Mouse (Mus musculus) cerebellum, adult 9-11 months (tissue): Measurements from ENCODE around the gene Fat4.

Experiments used
- DNase-seq: peaks from one replicate; pipeline ENCODE4 v3.0.0; 2022

The Fat4 gene

DNA sequence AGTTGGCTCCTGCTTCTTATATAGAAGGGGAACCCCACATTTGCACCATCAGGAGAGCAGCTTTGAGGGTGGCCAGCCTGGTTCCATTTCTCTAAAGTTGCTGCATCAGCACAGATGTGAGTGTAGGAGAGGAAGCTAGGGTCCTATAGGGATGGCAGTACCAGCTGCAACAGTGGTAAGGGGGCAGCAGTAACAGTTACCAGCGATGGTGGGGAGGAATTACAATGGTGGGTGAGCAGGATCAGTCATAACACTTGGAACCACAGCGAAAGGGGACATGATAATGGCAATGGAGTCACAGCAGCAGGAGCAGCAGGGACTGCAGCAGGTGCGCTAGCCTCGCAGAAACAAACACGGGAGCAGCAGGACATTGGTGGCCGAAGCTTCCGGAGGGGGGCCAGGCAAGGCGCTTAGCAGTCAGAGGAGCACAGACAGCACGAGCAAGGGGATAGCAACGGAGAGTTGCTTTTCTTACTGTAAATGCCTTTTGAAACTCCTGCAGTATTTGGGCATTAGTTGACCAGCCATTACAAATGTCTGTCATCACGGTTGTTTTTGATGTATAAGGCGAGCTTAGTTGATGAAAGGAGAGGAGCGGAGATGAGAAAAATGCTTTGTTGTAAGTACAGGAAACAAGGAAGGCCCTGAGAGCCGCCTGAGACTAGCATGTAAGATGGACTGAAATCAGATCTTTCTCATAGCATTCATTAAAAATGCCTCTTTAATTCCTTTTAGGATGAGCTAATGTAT is 21.1 kb downstream of the Fat4 start:
- no peak for DNase-seq

DNA sequence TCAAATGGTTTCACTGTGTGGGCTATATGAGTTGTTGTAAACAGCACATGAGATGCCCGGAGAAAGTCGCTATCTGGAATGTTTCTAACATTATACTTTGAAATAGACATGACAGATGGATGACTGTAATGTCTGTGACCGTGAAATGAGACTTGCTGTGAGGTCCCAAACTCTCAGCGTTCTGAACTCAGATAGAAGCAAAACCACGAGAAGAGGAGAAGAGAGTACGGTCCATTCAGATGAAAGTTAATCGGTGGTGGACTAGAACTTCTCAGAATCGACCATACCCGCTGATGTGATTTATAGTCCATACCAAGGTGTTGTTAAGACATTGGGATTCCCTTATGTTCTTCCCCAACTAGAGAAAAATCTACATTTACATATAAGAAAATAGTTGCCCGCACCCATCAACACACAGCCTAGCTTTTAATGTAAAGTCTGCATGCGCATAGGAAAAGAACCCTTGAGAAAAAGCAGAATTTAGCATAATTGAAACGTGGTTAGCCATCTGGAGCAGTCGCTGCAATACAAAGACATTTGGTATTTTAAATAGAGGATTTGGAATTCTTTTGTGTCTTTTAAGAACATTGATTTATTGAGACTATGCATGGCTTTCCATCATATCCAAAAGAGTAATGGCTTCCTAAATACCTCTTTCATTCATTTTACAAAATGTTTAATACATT is 21.8 kb downstream of the Fat4 start:
- no peak for DNase-seq

DNA sequence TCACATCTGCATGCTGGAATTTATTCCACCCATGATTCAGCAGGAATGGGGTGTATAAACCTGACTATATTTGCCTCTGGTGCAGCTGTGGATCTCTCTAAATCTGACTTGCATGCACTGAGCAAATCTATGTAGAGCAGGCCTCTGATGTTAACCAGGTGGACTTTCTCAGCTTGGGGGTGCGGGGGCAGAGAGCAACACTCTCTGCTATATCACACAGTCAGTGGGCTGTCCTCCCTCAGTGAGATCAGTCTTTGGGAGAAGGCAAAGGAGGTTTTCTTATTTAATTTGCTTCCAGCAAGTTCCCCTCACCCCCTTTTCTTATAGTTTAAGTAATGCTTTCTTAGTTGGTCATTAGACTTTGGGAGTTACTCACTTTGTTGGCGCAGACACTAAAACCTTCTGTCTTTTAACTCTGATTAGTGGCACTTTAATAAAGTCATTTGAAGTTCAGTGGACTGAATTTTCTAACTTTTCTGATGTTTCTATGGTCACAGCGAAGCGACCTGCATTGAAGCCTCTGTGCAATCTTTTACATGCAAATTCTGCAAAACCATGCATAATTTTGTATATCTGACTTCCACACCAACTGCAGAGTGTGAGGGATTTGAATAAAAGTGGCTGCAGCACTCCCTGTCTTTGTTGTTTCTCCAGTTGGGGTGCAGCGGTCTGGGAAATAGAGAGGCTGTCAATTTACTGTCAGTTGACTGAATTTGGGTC is 26.2 kb downstream of the Fat4 start:
- no peak for DNase-seq

DNA sequence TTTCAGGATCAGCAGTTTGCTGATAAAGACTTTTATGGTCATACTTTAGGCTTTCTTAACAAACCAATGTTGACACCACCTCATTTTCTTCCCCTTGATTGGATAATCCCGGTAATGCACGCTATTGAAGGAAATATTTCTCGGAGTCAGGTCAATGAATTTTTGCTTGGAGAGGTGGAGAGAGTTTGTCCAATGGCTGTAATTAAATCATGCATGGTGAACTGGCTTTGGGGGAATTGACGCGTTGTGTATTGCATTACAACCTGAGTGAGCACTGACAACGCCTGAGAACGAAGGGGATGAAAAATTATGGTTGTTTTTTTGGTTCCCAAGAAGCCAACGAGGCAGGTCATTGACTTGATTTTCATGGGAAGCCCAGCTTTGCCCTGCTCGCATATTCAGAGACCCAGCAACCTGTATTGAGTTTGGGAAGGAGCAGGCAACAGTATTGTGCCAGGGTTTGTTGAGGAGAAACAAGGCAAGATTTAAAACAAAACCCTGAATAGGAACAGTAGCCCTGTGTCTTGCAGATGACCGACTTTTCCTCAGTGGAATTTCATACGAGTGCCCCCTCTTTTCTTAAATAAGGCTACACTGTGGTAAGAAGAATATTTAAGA is 26.9 kb downstream of the Fat4 start:
- DNase-seq = no peak

DNA sequence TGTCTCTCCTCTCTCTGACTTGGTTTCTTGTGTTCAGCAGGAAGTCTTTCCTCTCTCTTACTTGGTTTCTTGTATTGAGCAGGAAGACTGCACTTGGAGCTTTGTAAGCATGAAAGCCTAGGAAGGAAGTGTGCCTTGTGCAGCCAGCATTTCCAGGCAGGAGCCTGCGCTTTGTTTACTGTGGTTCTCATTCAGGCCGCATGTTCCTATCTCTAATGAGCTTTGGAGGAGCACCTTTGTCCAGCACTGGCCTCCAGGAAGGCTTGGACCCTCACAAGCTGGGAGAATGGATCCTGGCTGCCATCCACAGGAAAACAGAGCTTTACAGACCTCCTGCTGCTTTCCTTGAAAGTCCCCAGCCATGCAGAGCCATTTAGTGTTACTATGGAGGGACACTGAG is 32.2 kb downstream of the Fat4 start:
- no peak for DNase-seq

DNA sequence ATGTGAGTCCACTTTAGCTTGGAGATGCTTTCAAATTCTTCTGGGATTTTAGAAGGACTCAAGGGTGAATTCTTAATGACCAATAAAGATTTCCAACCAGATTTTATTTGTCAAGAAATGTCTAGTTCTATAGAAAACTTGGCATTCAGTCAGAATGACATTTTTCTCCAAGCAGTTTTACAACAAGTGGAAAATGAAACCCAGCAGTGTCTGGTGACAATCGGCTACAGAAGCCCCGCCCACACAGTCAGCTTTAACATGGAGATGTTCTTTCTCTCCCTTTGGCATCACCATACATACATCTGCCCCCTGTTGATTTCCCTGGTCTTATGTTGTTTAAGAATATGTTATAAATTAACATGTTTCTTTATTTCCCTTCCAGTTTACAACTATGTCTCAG is 34.3 kb downstream of the Fat4 start:
- no peak for DNase-seq

DNA sequence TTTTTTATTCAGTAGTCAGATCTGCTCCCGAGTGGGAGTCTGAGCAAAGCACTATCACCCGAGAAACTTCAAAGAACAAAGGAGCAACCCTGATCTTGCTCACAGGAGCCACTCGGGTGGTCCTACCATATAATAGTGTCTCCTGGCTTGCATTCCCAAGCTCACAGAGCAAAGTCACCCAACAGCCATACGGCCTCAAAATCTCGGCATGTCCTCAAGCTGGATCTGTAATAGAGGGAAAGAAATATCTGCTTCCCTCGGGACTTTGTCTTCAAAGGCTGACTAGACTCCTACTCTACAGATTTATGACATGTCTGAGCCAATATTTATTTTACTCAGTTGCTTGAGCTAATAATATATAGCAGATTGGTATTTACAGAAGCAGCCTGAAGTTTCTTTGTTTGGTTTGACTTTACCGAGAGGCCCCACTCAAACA is 36.5 kb downstream of the Fat4 start:
- DNase-seq = no peak

DNA sequence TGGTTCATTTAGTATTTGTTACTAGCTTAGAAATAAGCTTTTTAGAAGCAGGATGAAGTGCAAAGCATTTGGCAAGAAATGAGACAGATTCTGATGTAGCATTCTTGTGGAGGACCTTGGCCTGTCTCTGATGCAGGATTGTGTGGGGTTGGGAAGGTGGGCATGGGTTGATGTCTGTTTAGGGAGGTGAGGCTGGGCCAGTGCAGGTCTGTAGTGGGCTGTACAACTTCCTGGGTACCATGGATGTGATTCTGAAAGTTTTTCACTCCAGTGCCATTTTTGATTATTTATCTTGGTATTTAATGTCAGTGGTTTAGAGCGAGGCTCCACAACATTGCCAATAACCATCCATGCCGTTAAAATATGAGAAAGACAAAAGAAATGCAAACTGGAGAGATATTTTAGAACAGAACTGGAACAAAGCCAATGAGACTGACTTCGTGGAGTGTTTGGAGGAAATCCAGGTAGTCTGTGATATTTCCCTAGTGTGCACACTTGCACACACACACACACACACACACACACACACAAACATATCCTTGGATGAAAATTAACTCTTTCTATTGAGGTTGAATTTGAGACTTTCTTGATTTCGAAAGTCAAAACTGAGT is 41.4 kb downstream of the Fat4 start:
- no peak for DNase-seq

DNA sequence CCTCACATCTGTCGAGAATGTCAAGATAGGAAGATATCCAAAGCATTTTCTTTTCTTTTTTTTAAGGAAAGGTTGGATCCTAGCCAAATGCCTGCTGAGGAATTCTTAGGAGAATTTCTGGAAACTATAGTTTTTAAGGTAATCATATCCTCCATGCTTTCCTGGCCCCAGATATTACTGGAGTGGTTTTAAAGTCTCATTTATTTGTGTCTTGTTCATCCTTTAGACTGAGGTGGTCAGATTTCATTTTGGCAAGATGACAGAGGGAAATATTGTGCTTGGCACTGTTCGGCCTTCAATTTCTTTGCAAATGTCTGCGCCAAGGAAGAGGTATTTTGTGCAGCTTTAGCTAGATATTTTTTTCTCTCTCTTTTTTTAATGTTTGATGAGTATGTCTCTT is 42.0 kb downstream of the Fat4 start:
- DNase-seq = no peak

DNA sequence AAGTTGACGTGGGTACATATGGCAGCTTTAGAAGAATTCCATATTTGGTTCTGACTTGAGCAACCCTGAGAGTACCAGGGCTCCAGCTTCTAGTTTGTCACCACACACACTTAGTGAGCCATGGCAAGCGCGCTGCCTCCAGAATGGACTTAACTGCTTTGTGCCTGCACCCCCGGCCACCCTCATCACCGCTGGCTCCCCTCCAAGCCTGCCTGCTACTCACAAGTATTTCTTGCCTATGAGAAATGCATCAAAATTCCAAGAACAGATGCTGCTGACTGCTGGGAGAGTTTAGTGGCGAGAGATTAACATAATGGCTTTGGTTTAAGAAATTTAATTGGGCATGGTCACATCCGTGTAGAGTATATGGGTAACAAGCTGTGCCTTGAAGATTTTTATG is 48.0 kb downstream of the Fat4 start:
- DNase-seq = no peak

DNA sequence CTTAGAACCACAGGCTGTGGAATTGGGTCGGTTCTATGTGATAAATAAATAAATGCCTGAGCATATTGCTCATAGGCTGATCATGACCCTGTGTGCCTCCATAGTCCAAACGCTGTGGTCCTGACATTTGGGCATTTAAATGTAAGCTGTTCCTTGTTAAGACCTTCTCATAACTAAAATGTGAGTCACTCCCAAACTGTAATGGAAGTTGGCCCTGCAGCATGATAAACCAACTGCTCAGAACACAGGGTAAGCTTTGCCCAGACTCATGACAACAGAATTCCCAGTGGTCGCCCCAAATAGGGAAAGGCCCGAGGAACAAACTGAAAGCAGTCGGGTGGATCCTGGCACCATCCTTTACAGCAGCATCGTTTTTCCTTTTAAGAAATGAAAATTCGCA is 49.7 kb downstream of the Fat4 start:
- no peak for DNase-seq

DNA sequence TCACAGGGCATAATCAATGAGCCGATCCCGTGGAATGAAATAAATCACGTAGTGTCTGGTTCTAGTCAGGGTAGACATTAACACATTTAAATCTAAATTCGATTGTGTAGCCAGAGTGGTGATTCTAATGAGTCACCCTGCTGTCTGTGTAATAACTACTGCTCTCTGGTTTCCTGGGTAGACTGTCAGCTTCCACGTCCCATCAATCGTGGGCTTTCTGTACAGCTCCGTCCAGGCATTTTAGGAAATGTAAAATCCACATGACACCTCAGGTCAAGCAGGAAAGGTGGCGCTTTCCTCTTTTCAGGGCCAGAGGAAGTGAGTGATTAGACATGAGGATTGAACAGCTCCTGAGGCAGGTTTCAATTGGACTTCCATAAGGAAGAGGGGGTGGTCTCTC is 50.4 kb downstream of the Fat4 start:
- no peak for DNase-seq

DNA sequence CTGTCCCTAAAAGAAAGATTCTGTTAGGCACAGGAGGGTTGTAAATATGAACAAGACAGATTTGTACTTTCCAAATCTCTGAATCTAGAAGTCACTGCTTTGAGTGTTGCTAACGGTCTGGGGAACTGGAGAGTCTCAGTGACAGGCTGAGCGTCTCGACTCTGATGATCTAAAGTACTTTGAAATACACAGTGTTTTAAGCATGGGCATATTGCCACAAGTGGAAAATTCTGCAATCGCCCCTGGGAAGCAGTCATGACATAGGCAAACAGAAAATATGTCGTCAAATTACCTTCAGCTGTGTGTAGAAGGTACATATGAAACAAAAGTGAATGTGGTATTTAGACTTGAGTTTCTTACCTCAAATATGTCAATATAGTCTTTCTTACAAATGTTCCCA is 51.4 kb downstream of the Fat4 start:
- DNase-seq = no peak

DNA sequence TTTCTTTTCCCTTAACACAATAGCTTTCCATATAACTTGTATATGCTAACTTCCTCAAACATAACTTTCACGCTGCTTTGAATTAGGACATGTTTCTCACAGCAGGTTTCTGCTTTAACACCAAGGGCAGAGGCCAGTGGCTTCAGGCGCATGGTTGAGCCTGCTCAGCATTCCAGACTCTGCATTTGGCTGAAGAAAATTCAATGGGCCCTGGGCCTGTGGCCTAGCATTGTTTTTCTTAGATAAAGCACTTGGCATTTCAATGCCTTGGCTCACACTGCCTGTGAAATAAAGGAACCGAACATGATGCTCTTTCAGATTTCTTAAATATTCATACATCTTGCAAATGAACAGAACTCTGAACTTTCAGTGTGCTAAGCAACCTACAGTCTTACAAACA is 52.8 kb downstream of the Fat4 start:
- no peak for DNase-seq

DNA sequence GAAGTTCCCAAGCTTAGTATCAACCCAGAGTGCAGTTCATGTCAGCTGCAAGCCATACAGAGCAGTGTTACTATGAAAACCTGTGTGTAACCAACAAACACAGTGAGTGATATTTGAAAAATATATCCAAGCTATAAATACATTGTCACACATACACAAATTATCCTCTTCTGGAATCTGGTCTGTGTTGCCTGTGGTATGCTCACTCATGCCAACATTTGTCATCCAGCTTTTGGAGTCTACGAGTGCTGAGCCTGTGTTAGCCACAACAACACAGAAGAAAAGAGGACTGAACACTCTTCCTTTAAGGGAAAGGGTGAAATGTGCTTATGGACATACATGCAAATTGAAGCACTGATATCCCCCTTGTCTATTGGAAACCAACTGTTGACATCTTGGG is 53.6 kb downstream of the Fat4 start:
- no peak for DNase-seq

DNA sequence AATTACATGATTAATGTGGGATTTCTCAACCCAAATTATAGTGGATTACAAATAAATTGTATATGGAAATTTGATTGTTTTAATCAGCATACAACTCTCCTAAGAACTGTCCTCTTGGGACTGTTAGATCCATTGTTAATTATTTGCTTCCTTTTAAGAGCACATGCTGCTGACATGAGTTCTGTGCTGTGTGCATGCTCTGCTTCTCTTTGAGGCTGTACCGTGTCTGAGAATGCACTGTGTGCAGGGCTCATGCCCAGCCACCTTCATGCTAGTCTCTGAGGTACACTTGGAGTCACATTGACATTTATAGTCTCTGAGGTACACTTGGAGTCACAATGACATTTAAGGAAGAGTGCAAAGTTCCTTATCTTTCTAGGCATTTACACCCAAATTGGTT is 58.4 kb downstream of the Fat4 start:
- no peak for DNase-seq

DNA sequence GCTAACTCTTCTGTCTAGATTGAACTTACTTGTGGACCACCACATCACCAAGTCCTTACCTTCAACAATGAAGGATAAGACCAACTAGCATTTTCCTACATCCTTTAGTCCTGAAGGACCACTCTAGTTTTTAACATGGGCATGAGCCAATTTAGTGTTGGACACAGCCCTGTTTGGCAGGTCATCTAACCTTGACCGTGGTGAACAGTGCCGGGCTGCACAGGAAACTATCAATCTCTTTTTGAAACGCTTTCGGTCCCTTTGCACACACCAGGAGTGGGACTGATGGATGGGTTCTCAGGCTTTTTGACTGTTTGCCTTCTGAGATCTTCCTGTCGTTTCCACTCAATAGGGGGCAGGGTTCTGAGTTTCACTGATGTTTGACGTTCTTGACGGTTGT is 61.0 kb downstream of the Fat4 start:
- DNase-seq = no peak

DNA sequence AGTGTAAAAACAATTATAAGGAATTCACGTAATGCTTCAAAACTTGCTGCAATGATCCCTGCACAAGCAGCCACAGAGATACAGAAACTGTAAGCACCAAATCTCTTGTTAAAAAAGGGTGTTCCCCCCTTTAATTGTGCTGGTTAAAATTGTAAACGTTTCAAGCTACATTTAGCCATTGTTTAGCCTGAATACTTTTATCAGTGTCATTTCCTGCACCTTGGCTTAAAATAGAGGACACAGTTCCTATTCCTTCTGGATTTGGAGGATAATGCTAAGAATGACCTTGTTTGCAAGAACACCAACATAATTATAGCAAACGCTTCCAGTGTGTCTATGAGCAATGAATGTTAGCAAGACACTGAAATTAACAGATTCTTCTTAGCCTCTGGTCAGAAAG is 65.9 kb downstream of the Fat4 start:
- DNase-seq = no peak

DNA sequence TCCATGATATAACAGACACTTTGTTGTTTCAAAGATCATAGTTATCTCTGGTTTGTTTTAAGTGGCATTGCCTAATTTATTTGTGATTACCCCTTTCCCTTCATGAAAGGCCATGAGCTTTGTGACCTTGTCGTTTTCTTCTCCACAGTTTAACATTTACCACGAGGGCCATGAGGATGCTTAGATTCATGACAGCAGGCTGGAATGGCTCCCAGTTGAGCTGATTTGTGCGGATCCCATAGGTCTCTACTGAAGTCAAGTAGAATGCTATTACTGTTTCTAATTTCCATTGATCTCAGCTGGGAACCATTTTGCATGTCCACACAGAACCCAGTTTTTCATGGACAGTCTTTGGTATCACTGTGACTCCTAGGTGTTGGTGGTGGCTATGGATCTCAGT is 67.5 kb downstream of the Fat4 start:
- no peak for DNase-seq

DNA sequence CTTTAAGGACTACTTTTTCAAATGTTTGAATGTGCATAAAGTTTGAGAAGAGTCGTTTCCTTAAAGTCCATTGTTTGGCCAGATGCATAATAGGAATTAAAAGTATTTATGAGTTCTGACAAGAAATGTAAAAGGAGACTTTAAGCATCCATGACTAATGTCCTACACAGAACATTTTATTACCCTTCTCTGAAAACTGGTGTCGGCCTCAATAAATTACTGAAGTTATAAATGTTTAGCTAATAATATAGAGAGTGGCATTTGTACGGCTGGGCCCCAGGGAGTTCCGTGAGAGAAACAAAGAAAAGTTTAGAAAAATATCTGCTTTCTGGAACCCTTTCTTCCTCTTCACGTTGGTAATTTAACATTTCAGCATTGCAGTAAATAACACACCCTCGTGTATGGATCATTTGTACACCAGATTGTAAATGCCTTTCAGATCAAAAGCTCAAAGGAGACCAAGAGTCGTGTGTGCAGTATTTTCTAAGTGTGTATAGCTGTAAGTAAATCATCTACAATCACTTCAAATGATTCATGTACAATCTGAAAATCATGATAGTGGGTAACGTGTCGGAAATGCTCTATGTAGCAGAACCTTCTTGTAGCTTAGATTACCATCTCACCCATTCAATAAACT is 69.4 kb downstream of the Fat4 start:
- DNase-seq = no peak

DNA sequence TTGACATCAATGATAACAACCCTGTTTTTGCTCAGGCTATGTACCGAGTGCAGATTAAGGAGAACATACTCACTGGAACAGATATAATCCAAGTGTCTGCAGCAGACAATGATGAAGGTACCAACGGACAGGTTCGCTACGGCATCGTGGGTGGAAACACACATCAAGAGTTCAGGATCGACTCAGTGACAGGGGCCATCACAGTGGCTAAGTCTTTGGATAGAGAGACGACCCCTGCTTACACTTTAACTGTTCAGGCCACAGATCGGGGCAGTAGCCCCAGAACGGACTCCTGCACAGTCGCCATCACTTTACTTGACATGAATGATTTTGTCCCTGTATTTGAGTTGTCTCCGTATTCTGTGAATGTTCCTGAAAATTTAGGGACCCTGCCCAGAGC is 70.4 kb downstream of the Fat4 start:
- DNase-seq = no peak

DNA sequence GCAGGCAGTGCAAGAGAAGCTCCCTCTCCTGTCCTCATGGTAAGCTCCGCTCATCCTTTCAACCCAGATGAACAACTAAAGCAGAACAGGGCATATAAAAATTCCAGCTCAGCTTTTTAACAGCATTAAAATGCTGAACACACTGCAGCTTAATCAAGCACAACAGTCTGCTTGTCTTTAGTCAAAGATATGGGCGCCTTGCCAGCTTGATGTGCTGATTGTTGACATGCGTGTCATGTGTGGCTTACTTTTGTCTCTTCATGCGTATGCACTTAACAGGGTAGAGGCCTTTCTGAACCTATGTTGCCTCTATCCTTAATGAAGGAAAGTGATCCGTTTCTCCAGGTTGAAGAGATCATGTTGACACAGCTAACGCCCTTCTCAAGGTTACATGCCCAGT is 75.6 kb downstream of the Fat4 start:
- DNase-seq = no peak

DNA sequence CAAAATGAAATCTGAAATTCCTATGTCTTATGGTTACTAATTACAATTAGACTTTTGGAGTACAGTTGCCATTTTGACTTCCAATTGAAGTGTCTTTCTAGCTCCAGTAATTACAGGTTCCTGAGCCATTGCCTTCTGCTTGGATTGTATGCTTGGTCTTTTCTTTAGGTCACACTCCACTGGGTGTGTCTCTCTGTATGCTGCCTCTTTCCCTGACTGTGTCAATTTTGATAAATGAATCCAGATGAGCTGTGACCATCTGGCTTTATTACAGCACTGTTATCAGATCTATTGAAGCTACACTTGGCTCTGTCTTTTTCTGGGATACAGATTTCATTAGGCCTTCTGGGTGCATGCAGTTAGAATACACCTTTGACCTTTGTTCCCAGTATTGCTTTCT is 80.7 kb downstream of the Fat4 start:
- no peak for DNase-seq
